Mouse (Mus musculus): ENCODE results near the gene Tmsb10. TPM values are rescaled to one million over a fixed set of nuclear protein-coding genes. Genes with fewer than 3 reads are reported as not detected.

The Tmsb10 gene
- polyA plus RNA-seq, 1 experiment = 264 TPM

DNA sequence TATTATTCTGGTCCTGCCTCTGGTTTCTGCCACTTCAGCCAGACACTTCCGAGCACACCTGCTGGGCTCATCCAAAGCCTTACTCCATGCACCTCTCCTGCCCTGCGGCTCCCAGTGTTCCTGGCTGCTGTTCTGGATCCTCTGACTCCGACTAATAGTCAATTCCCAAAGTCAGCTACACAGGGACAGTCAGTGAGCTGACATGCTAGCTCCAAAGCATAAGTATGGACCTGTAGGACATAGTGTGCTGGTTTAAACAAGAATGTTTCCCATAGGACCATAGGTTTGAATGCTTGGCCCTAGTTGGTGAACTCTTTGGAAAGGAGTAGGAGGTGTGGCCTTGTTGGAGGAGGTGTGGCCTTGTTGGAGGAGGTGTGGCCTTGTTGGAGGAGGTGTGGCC lies 37.5 kb downstream of the Tmsb10 start:
- DNase-seq = no peak
- H3K27ac ChIP-seq (ENCODE audit: insufficient read depth, low read length) = no peak overlapping the region
- no peak for TF ChIP-seq POLR2A (IDR thresholded peaks at IDR 0.05; ENCODE audit: borderline replicate concordance, insufficient read depth, low read length)
- no peak for TF ChIP-seq CTCF (IDR thresholded peaks at IDR 0.05; ENCODE audit: borderline replicate concordance, insufficient read depth, low read depth, low read length)
- WGBS = 87% methylated on average over 3 of the region's 3 CpGs
- no peaks in the 10 kb centered on the region for H3K27me3 ChIP-seq (ENCODE audit: control insufficient read depth, insufficient read depth, low read length)
- H3K4me3 ChIP-seq (replicated peaks; ENCODE audit: insufficient read depth, low read depth, low read length) = no peak overlapping the region
- no peaks in the 10 kb centered on the region for H3K4me1 ChIP-seq (ENCODE audit: control insufficient read depth, insufficient read depth, low read length)

DNA sequence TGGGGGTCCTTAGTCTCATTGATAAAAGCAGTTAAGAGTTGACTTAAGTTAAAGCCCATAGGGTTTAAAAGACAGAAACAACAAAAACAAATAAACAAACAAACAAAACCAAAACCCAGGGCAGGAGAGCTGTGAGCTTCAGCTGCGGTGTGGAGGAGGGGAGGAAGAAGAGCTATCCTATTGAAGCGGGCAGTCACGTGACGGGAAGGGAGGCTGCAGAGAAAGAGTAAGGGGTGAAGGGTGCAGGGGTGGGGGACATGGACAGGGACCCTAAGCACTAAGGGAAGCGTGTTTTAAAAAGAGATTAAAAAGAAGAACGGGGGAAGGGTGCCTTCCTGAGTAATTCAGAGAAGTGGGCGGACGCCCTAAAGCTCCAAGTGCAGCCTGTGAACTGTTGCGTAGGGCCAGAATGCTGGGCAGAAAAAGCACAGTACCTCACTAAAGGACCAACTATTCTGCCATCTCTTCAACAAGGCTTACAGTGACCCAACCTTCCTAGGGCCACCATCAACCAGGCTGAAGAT lies 40.0 kb downstream of the Tmsb10 start:
- Histone ChIP-seq H3K27me3 (ENCODE audit: control insufficient read depth, insufficient read depth, low read length) (no peaks in the 10 kb centered on the region), H3K4me3 (replicated peaks; ENCODE audit: insufficient read depth, low read depth, low read length) (no peak overlapping the region), H3K27ac (ENCODE audit: insufficient read depth, low read length) (no peak overlapping the region), H3K4me1 (ENCODE audit: control insufficient read depth, insufficient read depth, low read length) (no peaks in the 10 kb centered on the region)
- DNase-seq = no peak
- TF ChIP-seq CTCF (IDR thresholded peaks at IDR 0.05; ENCODE audit: borderline replicate concordance, insufficient read depth, low read depth, low read length) (no peak), POLR2A (IDR thresholded peaks at IDR 0.05; ENCODE audit: borderline replicate concordance, insufficient read depth, low read length) (no peak)
- WGBS = 69% methylated on average over 9 of the region's 9 CpGs

DNA sequence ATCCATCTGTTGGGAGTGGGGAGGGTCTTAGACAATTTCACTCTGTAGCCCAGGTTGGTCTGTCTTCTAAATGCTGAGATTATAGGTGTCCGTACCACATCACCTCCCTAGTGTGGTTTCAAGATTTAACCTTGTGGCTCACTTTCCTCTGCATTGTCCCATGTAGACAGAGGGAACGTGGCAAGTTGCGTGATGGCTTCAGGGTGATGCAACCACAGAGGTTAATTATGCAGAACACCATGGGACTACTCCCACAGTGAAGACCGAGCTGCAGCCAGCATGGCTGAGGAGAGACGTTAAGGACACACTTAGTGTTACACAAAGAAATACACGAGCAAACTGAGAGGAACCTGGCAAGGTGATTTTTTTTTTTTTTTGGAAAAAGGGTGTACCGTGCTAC lies 42.2 kb downstream of the Tmsb10 start:
- TF ChIP-seq POLR2A (IDR thresholded peaks at IDR 0.05; ENCODE audit: borderline replicate concordance, insufficient read depth, low read length) (no peak), CTCF (IDR thresholded peaks at IDR 0.05; ENCODE audit: borderline replicate concordance, insufficient read depth, low read depth, low read length) (no peak)
- no peaks in the 10 kb centered on the region for H3K4me1 ChIP-seq (ENCODE audit: control insufficient read depth, insufficient read depth, low read length)
- 76% methylated on average over 7 of the region's 7 CpGs for WGBS
- no peak overlapping the region for H3K4me3 ChIP-seq (replicated peaks; ENCODE audit: insufficient read depth, low read depth, low read length)
- no peaks in the 10 kb centered on the region for H3K27me3 ChIP-seq (ENCODE audit: control insufficient read depth, insufficient read depth, low read length)
- no peak for DNase-seq
- no peak overlapping the region for H3K27ac ChIP-seq (ENCODE audit: insufficient read depth, low read length)

DNA sequence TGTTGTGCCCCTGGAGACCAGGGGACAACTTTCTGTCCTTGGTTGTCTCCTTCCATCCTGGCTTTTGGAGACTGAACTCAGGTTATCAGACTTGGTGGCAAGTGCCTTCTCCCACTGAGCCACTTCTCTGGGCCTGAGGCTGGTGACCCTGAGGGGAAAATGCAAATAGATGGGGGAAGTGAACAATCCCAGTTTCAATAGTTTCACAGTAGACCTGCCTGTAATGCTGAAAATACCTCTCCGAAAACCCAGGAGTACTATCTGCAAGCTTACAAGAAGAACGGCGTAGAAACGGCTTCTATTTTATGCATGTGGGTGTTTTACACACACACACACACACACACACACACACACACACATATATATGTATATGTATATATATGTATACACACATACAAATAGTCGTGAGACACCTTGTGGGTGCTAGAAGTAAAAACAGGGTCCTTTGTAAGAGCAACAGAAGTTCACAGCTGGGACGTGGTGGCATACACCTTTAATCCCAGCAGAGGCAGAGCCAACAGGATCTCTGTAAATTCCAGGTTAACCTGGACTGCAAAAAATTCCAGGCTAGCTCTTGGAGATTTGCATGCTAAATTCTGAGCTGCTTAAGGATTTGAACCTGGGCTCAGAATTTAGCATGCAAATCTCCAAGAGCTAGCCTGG lies 44.3 kb downstream of the Tmsb10 start:
- no peak for TF ChIP-seq CTCF (IDR thresholded peaks at IDR 0.05; ENCODE audit: borderline replicate concordance, insufficient read depth, low read depth, low read length)
- TF ChIP-seq POLR2A (IDR thresholded peaks at IDR 0.05; ENCODE audit: borderline replicate concordance, insufficient read depth, low read length) = no peak
- 85% methylated on average over 6 of the region's 6 CpGs for WGBS
- Histone ChIP-seq H3K4me3 (replicated peaks; ENCODE audit: insufficient read depth, low read depth, low read length) (no peak overlapping the region), H3K27ac (ENCODE audit: insufficient read depth, low read length) (no peak overlapping the region), H3K4me1 (ENCODE audit: control insufficient read depth, insufficient read depth, low read length) (no peaks in the 10 kb centered on the region), H3K27me3 (ENCODE audit: control insufficient read depth, insufficient read depth, low read length) (no peaks in the 10 kb centered on the region)
- DNase-seq = no peak

DNA sequence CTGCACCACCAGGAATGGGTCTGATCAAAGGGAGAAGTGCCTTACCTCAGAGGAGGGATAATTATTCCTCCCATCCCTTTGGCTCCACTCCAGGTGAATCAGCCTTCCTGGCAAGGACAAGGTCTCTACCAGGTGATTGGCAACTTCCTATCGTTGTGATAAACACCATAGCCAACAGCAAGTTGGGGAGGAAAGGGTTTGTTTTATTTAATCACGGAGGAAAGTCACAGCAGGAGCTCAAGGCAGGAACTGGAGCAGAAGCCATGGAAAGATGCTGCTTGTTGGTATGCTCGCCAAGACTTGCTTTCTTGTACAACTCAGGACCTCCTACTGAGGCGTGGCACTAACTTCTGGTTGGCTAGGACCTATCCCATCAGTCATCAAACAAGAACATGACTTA lies 47.3 kb downstream of the Tmsb10 start:
- Histone ChIP-seq H3K4me1 (ENCODE audit: control insufficient read depth, insufficient read depth, low read length) (no peaks in the 10 kb centered on the region), H3K27ac (ENCODE audit: insufficient read depth, low read length) (no peak overlapping the region), H3K27me3 (ENCODE audit: control insufficient read depth, insufficient read depth, low read length) (no peaks in the 10 kb centered on the region), H3K4me3 (replicated peaks; ENCODE audit: insufficient read depth, low read depth, low read length) (no peak overlapping the region)
- 22% methylated on average over 4 of the region's 4 CpGs for WGBS
- DNase-seq = no peak
- TF ChIP-seq CTCF (IDR thresholded peaks at IDR 0.05; ENCODE audit: borderline replicate concordance, insufficient read depth, low read depth, low read length) = no peak
- no peak for TF ChIP-seq POLR2A (IDR thresholded peaks at IDR 0.05; ENCODE audit: borderline replicate concordance, insufficient read depth, low read length)

Other genes with a start within 250 kb of the Tmsb10 start
- gene Tcf7l1, start 169.5 kb downstream of the Tmsb10 start, polyA plus RNA-seq (2012; rRNA removed) = 5.5 and 6.2 TPM in 2 replicates
- gene Kcmf1, start 58.8 kb downstream of the Tmsb10 start, polyA plus RNA-seq (2012; rRNA removed) = 86.1 and 110 TPM in 2 replicates